Mouse (Mus musculus) lung, embryonic 14.5 days (tissue): Measurements from ENCODE around the gene Dlgap4. TPM values are rescaled to one million over a fixed set of nuclear protein-coding genes. Genes with fewer than 3 reads are reported as not detected.

Experiments used
- ATAC-seq: fragments of 200-750 bp; cut with Nextera tagmentation; 2 replicates; pipeline ENCODE4 v1.8.0; 2017; ENCODE audit warnings: mild to moderate bottlenecking, moderate TSS enrichment, moderate library complexity; ENCODE audit not compliant: insufficient read depth
- DNase-seq: peaks from one replicate; pipeline ENCODE4 v3.0.0-alpha.2; 2015
- H3K27ac ChIP-seq: fragments of 300-500 bp; sonication (generic); 2 replicates; pipeline ENCODE4 v1.5.1; 2014; ENCODE audit warnings: low read depth, mild to moderate bottlenecking, moderate library complexity
- H3K27me3 ChIP-seq: fragments of 300-500 bp; sonication (generic); 2 replicates; pipeline ENCODE4 v1.6.1; 2014; ENCODE audit warnings: low read length, control low read depth; ENCODE audit not compliant: insufficient read depth
- H3K36me3 ChIP-seq: fragments of 300-500 bp; sonication (generic); 2 replicates; pipeline ENCODE4 v1.6.1; 2014; ENCODE audit warnings: control low read depth; ENCODE audit not compliant: insufficient read depth
- H3K4me1 ChIP-seq: fragments of 300-500 bp; sonication (generic); 2 replicates; pipeline ENCODE4 v1.6.1; 2014; ENCODE audit warnings: antibody characterized with exemption, control low read depth; ENCODE audit not compliant: insufficient read depth
- H3K4me2 ChIP-seq: fragments of 300-500 bp; sonication (generic); 2 replicates; pipeline ENCODE4 v1.6.1; 2014; ENCODE audit warnings: mild to moderate bottlenecking
- H3K4me3 ChIP-seq: fragments of 300-500 bp; sonication (generic); 2 replicates; pipeline ENCODE4 v1.5.1; 2014; ENCODE audit warnings: low read depth, low read length
- H3K9ac ChIP-seq: fragments of 300-500 bp; sonication (generic); 2 replicates; pipeline ENCODE4 v1.6.1; 2014
- H3K9me3 ChIP-seq: fragments of 300-500 bp; sonication (generic); 2 replicates; pipeline ENCODE4 v1.6.1; 2016; ENCODE audit warnings: low read depth, low read length, control low read depth
- CTCF ChIP-seq: IDR thresholded peaks from 2 replicates; pipeline ENCODE4 v1.5.1; 2016; ENCODE audit warnings: antibody characterized with exemption, low read depth
- WGBS: fragments of 180-500 bp; shearing (Covaris S2); extraction: QIAGEN DNeasy Blood & Tissue Kit; methylation state at CpG from one replicate; pipeline ENCODE4 v1.1.7; 2014; 5-methylcytosine and 5-hydroxymethylcytosine counted together
- polyA plus RNA-seq: library from polyadenylated mRNA; unstranded; fragments of >200 nt; fragmentation: Nextera tagmentation; extraction: Ambion mirVana; gene quantifications from 2 replicates; pipeline ENCODE4 v1.2.1, GENCODE M21; 2014

Dlgap4 gene
- polyA plus RNA-seq, 1 experiment from 2014 or later = 78.7 TPM

- ATAC-seq (no peak), DNase-seq (no peak)
- Histone ChIP-seq H3K4me2 (no peak overlapping the region), H3K27me3 (no peaks in the 10 kb centered on the region), H3K4me3 (no peak overlapping the region), H3K27ac (no peak overlapping the region), H3K4me1 (0 out of 2 replicates have a peak, but pooled peaks cover 11% of the 10 kb centered on the region), H3K9me3 (no peaks in the 10 kb centered on the region), H3K36me3 (no peaks in the 10 kb centered on the region), H3K9ac (no peak overlapping the region)
- no peak for TF ChIP-seq CTCF
- 61% methylated on average over 7 of the region's 7 CpGs for WGBS
Observed at GRCm38 (mm10) chr2:156737976-156738375, 124.5 kb downstream of the Dlgap4 start.

- Histone ChIP-seq H3K4me2 (no peak overlapping the region), H3K9ac (peak overlapping the region; percentile 15; the same call in 1 of the 2 replicates), H3K9me3 (no peaks in the 10 kb centered on the region), H3K4me3 (no peak overlapping the region), H3K27ac (no peak overlapping the region), H3K36me3 (peaks cover 11% of the 10 kb centered on the region; the same call in 1 of the 2 replicates), H3K4me1 (0 out of 2 replicates have a peak, but pooled peaks cover 6% of the 10 kb centered on the region), H3K27me3 (no peaks in the 10 kb centered on the region)
- no peak for DNase-seq
- no peak for ATAC-seq
- 70% methylated on average over 9 of the region's 9 CpGs for WGBS
- no peak for TF ChIP-seq CTCF
Observed at GRCm38 (mm10) chr2:156741265-156741664, 127.8 kb downstream of the Dlgap4 start.

GRCm38 (mm10) chr2:156741998-156742397 lies 128.5 kb downstream of the Dlgap4 start:
- DNase-seq (peak; percentile 44), ATAC-seq (no peak)
- no peak overlapping the region for H3K4me2 ChIP-seq
- peak overlapping the region; percentile 15; the same call in 1 of the 2 replicates for H3K9ac ChIP-seq
- no peak overlapping the region for H3K27ac ChIP-seq
- no peak overlapping the region for H3K4me3 ChIP-seq
- WGBS = 32% methylated on average over 4 of the region's 4 CpGs
- peaks cover 18% of the 10 kb centered on the region; the same call in 1 of the 2 replicates for H3K36me3 ChIP-seq
- no peak for TF ChIP-seq CTCF
- H3K4me1 ChIP-seq = 0 out of 2 replicates have a peak, but pooled peaks cover 4% of the 10 kb centered on the region
- no peaks in the 10 kb centered on the region for H3K9me3 ChIP-seq
- no peaks in the 10 kb centered on the region for H3K27me3 ChIP-seq

GRCm38 (mm10) chr2:156743248-156743647 lies 129.7 kb downstream of the Dlgap4 start:
- Histone ChIP-seq H3K36me3 (peaks cover 29% of the 10 kb centered on the region; the same call in 1 of the 2 replicates), H3K27me3 (no peaks in the 10 kb centered on the region), H3K9ac (no peak overlapping the region), H3K4me2 (no peak overlapping the region), H3K4me3 (no peak overlapping the region), H3K9me3 (no peaks in the 10 kb centered on the region), H3K4me1 (0 out of 2 replicates have a peak, but pooled peaks cover 4% of the 10 kb centered on the region), H3K27ac (no peak overlapping the region)
- 57% methylated on average over 3 of the region's 3 CpGs for WGBS
- TF ChIP-seq CTCF = no peak
- DNase-seq (no peak), ATAC-seq (no peak)

- no peak for TF ChIP-seq CTCF
- Histone ChIP-seq H3K4me3 (no peak overlapping the region), H3K9me3 (no peaks in the 10 kb centered on the region), H3K4me2 (no peak overlapping the region), H3K36me3 (peaks cover 41% of the 10 kb centered on the region), H3K27me3 (no peaks in the 10 kb centered on the region), H3K4me1 (0 out of 2 replicates have a peak, but pooled peaks cover 4% of the 10 kb centered on the region), H3K27ac (no peak overlapping the region), H3K9ac (no peak overlapping the region)
- ATAC-seq (no peak), DNase-seq (no peak)
- 71% methylated on average over 5 of the region's 5 CpGs for WGBS
Observed at GRCm38 (mm10) chr2:156744414-156744813, 130.9 kb downstream of the Dlgap4 start.

- ATAC-seq = no peak
- Histone ChIP-seq H3K4me1 (no peaks in the 10 kb centered on the region), H3K27me3 (no peaks in the 10 kb centered on the region), H3K9me3 (no peaks in the 10 kb centered on the region), H3K9ac (no peak overlapping the region), H3K36me3 (peaks cover 64% of the 10 kb centered on the region), H3K4me3 (no peak overlapping the region), H3K27ac (no peak overlapping the region), H3K4me2 (no peak overlapping the region)
- no peak for TF ChIP-seq CTCF
- DNase-seq = no peak
- 84% methylated on average over 3 of the region's 3 CpGs for WGBS
Observed at GRCm38 (mm10) chr2:156747315-156747714, 133.8 kb downstream of the Dlgap4 start.

GRCm38 (mm10) chr2:156749687-156750086 lies 136.2 kb downstream of the Dlgap4 start:
- no peak for ATAC-seq
- WGBS = 84% methylated on average over 8 of the region's 8 CpGs

More at GRCm38 (mm10) chr2:156749687-156750086, 136.2 kb downstream of the Dlgap4 start:
- TF ChIP-seq CTCF = no peak
- Histone ChIP-seq H3K27me3 (no peaks in the 10 kb centered on the region), H3K4me2 (no peak overlapping the region), H3K36me3 (peaks cover 80% of the 10 kb centered on the region), H3K4me1 (no peaks in the 10 kb centered on the region), H3K9me3 (no peaks in the 10 kb centered on the region), H3K4me3 (no peak overlapping the region), H3K27ac (no peak overlapping the region), H3K9ac (no peak overlapping the region)
- DNase-seq = no peak
